Mouse (Mus musculus) midbrain, embryonic 11.5 days (tissue): ENCODE data around the gene Plau. TPM values are rescaled to one million over a fixed set of nuclear protein-coding genes. Genes with fewer than 3 reads are reported as not detected.

Experiments used
- ATAC-seq: fragments of 200-750 bp; cut with Nextera tagmentation; 2 replicates; pipeline ENCODE4 v1.8.0; 2017; ENCODE audit warnings: moderate TSS enrichment, moderate library complexity; ENCODE audit not compliant: low FRiP score
- DNase-seq: peaks from one replicate; pipeline ENCODE4 v3.0.0; 2015; ENCODE audit warnings: low spot score; ENCODE audit errors: missing footprints
- H3K27ac ChIP-seq: fragments of 300-500 bp; sonication (generic); 2 replicates; pipeline ENCODE4 v1.5.1; 2014; ENCODE audit warnings: low read depth, low read length
- H3K27me3 ChIP-seq: fragments of 300-500 bp; sonication (generic); 2 replicates; pipeline ENCODE4 v1.6.1; 2014; ENCODE audit warnings: mild to moderate bottlenecking, low read length, moderate library complexity, mixed read lengths; ENCODE audit not compliant: control insufficient read depth, insufficient read depth
- H3K36me3 ChIP-seq: fragments of 300-500 bp; sonication (generic); 2 replicates; pipeline ENCODE4 v1.6.1; 2014; ENCODE audit warnings: mild to moderate bottlenecking, low read length, moderate library complexity, mixed read lengths; ENCODE audit not compliant: control insufficient read depth, insufficient read depth
- H3K4me1 ChIP-seq: fragments of 300-500 bp; sonication (generic); 2 replicates; pipeline ENCODE4 v1.6.1; 2014; ENCODE audit warnings: low read length; ENCODE audit not compliant: control insufficient read depth, insufficient read depth
- H3K4me2 ChIP-seq: fragments of 300-500 bp; sonication (generic); 2 replicates; pipeline ENCODE4 v1.6.1; 2014; ENCODE audit warnings: mild to moderate bottlenecking, moderate library complexity
- H3K4me3 ChIP-seq: fragments of 300-500 bp; sonication (generic); 2 replicates; pipeline ENCODE4 v1.5.1; 2014; ENCODE audit warnings: low read depth, low read length
- H3K9ac ChIP-seq: fragments of 300-500 bp; sonication (generic); 2 replicates; pipeline ENCODE4 v1.6.1; 2014; ENCODE audit warnings: low read length
- H3K9me3 ChIP-seq: fragments of 300-500 bp; sonication (generic); 2 replicates; pipeline ENCODE4 v1.6.1; 2016; ENCODE audit warnings: low read length; ENCODE audit not compliant: control insufficient read depth
- WGBS: fragments of 180-500 bp; shearing (Covaris S2); extraction: QIAGEN DNeasy Blood & Tissue Kit; methylation state at CpG from one replicate; pipeline ENCODE4 v1.1.7; 2014; 5-methylcytosine and 5-hydroxymethylcytosine counted together
- polyA plus RNA-seq: library from polyadenylated mRNA; unstranded; fragments of >200 nt; fragmentation: Nextera tagmentation; extraction: Ambion mirVana; gene quantifications from 2 replicates; pipeline ENCODE4 v1.2.1, GENCODE M21; 2014

The Plau gene
- 0.22 and 0.40 TPM in 2 replicates for polyA plus RNA-seq

- H3K27me3 ChIP-seq, result peaks cover 6% of the 10 kb centered on the region; the same call in 1 of the 2 replicates
These were observed at the start of gene Plau for GRCm38 (mm10) chr14:20836171-20836904. TSS of gene Plau (plus strand) at chr14:20836660.

GRCm38 (mm10) chr14:20788151-20788550, 48.3 kb upstream of the Plau start:
- Histone ChIP-seq H3K4me1 (peaks cover 8% of the 10 kb centered on the region), H3K4me3 (no peak overlapping the region), H3K36me3 (peaks cover 15% of the 10 kb centered on the region), H3K9me3 (no peaks in the 10 kb centered on the region), H3K9ac (no peak overlapping the region), H3K27me3 (no peaks in the 10 kb centered on the region), H3K4me2 (no peak overlapping the region), H3K27ac (no peak overlapping the region)
- 79% methylated on average over 3 of the region's 3 CpGs for WGBS
- no peak for ATAC-seq
- peak; percentile 39 for DNase-seq

More at GRCm38 (mm10) chr14:20836171-20836904, at the start of gene Plau:
- Histone ChIP-seq H3K4me2 (peak within 1 kb of the TSS; percentile 83), H3K27ac (no peak within 1 kb of the TSS), H3K9me3 (no peaks in the 10 kb centered on the region), H3K4me3 (peak within 1 kb of the TSS; percentile 52), H3K4me1 (no peaks in the 10 kb centered on the region), H3K36me3 (no peaks in the 10 kb centered on the region; the same call in 1 of the 2 replicates), H3K9ac (peak within 1 kb of the TSS; percentile 77)
- peak; percentile 96 for DNase-seq
- WGBS, result under 1% methylated on average over 32 of the region's 33 CpGs
- peak; percentile 96 for ATAC-seq

DNA sequence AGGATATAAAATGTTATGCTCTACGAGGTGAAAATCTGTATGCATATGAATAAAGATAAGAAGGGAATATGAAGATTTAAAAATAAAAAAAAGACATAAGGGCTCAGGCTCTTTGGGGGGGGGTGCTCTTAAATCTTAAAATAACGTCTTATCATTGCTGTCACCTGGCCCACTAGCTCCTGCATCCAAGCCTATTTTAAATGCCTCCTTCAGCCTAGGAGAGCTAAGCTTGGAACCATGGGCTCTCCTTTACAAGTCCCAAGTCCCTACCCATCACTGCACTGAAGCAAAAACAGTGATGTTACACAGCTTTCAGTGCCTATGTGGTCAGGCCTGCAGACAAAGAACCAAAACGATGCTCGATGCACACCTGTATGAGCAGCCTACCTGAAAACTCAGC, 46.9 kb upstream of the Plau start:
- Histone ChIP-seq H3K36me3 (peaks cover 13% of the 10 kb centered on the region; the same call in 1 of the 2 replicates), H3K4me1 (peaks cover 8% of the 10 kb centered on the region), H3K27ac (no peak overlapping the region), H3K9ac (no peak overlapping the region), H3K27me3 (no peaks in the 10 kb centered on the region), H3K4me3 (no peak overlapping the region), H3K4me2 (no peak overlapping the region), H3K9me3 (no peaks in the 10 kb centered on the region)
- ATAC-seq, result no peak
- WGBS, result 88% methylated on average over 4 of the region's 4 CpGs
- no peak for DNase-seq

- Histone ChIP-seq H3K36me3 (peaks cover 9% of the 10 kb centered on the region; the same call in 1 of the 2 replicates), H3K4me1 (peaks cover 11% of the 10 kb centered on the region), H3K9me3 (no peaks in the 10 kb centered on the region), H3K4me3 (no peak overlapping the region), H3K27ac (no peak overlapping the region), H3K27me3 (no peaks in the 10 kb centered on the region), H3K9ac (no peak overlapping the region), H3K4me2 (no peak overlapping the region)
- no peak for ATAC-seq
- 94% methylated on average over 5 of the region's 5 CpGs for WGBS
- peak; percentile 31 for DNase-seq
These were observed 46.0 kb upstream of the Plau start for GRCm38 (mm10) chr14:20790445-20790844.

- Histone ChIP-seq H3K27ac (no peak overlapping the region), H3K36me3 (peaks cover 7% of the 10 kb centered on the region; the same call in 1 of the 2 replicates), H3K27me3 (no peaks in the 10 kb centered on the region), H3K9me3 (no peaks in the 10 kb centered on the region), H3K4me3 (no peak overlapping the region), H3K9ac (no peak overlapping the region), H3K4me1 (peaks cover 12% of the 10 kb centered on the region), H3K4me2 (no peak overlapping the region)
- DNase-seq (no peak), ATAC-seq (no peak)
- WGBS, result 92% methylated on average over 6 of the region's 6 CpGs
These were observed 45.5 kb upstream of the Plau start for GRCm38 (mm10) chr14:20790996-20791395.

DNA sequence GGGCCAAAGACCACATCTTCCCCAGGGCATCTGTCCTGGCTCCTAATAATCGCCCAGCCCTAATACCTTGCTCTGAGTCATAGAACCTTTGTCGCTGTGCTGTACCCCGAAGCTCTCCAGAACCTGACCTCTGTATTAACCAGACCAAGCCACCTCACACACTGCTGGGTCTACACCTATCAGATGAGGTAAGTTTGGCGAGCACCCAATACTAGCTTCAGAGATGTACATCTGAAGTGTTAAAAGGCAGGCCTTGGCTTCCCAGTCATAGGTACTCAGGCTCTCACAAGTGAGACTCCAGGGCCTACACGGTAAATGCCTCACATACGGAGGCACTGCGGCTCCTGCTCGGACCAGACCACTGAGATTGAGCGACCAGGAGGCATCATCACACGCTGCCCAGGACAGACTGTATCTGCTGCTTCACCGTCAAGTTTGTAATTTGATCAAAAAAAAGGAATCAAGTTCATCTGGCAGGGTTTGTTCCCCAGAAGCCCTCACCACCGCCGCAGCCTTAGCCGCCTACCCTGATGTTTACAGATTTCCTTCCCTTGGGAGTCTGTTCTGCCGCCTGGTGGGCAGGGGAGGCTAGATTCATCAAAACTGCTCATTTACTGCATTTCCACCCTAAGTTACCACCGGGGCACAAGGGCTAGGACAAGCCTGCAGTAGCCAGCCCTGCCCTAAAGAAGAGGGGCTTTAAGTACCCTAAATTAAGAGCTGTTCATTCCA, 44.8 kb upstream of the Plau start:
- ATAC-seq, result no peak
- Histone ChIP-seq H3K27ac (no peak overlapping the region), H3K4me1 (peaks cover 15% of the 10 kb centered on the region), H3K4me3 (no peak overlapping the region), H3K4me2 (no peak overlapping the region), H3K27me3 (no peaks in the 10 kb centered on the region), H3K36me3 (peaks cover 7% of the 10 kb centered on the region; the same call in 1 of the 2 replicates), H3K9ac (no peak overlapping the region), H3K9me3 (no peaks in the 10 kb centered on the region)
- 83% methylated on average over 16 of the region's 16 CpGs for WGBS
- peak; percentile 82 for DNase-seq

- Histone ChIP-seq H3K4me2 (peak overlapping the region; percentile 82), H3K27me3 (no peaks in the 10 kb centered on the region), H3K9ac (peak overlapping the region; percentile 83; the same call in 1 of the 2 replicates), H3K36me3 (peaks cover 6% of the 10 kb centered on the region; the same call in 1 of the 2 replicates), H3K27ac (no peak overlapping the region), H3K4me3 (peak overlapping the region; percentile 91), H3K9me3 (no peaks in the 10 kb centered on the region), H3K4me1 (peaks cover 18% of the 10 kb centered on the region)
- ATAC-seq, result no peak
- no peak for DNase-seq
- 78% methylated on average over 8 of the region's 8 CpGs for WGBS
These were observed 44.1 kb upstream of the Plau start for GRCm38 (mm10) chr14:20792243-20792921.

DNA sequence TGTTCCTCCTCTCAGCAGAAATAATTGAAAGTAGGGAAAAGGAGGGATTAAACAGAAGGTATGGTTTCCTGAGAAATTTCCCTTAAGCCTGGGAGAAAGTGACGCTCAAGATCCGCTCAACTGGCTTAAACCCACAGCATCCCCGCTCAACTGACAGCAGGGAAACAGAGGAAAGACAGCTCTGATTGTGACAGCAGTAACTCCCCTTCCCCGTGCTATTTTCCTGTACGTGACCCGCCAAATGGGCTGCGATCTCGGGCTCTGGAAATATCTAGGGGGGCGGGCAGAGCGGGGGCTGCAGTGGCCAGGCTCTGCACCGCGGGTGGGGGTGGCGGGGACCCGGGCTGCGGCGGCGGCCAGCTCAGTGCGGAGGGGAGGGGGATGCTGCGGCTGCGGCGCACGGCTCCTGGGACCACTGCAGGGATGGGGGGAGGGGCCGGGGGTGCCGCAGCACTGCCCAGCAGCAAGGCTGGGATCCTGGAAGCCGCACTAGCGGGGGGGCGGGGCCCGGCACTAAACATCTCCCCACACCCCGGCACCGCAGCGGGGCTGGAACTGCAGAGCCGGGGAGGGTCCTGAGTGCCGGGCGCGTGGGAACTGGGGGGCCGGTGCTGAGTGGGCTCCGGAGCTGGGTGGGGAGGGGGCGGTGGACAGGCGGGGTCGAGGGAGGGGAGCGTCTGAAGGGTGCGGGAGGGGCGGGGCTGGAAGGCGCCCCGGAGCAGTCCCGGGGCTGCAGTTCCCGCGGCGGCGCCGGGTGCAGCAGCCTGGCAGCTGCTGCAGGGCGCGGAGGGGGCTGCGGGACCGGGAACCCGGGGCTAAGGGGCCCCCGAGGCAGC, 43.3 kb upstream of the Plau start:
- WGBS, result under 1% methylated on average over 56 of the region's 57 CpGs
- Histone ChIP-seq H3K27me3 (no peaks in the 10 kb centered on the region), H3K9ac (peak overlapping the region; percentile 83), H3K9me3 (no peaks in the 10 kb centered on the region), H3K4me3 (peak overlapping the region; percentile 91), H3K4me1 (peaks cover 18% of the 10 kb centered on the region), H3K4me2 (peak overlapping the region; percentile 82), H3K27ac (peak overlapping the region; percentile 63), H3K36me3 (peaks cover 5% of the 10 kb centered on the region; the same call in 1 of the 2 replicates)
- DNase-seq (peak; percentile 93), ATAC-seq (peak; percentile 82)
